In genomic region chr1:170924485-170924884, GRCm38 (mm10) we compare ENCODE assay signal across 12 mouse cellular contexts. TPM values are rescaled to one million over a fixed set of nuclear protein-coding genes. Genes with fewer than 3 reads are reported as not detected.
DNase-seq lines count a peak whose midpoint lies in the region; ATAC-seq lines count a peak whose summit lies in the region.
"Had no signal": no experiment of that assay in that cellular context is flagged by ENCODE, and none has a peak within 500 bp of the region (broad histone marks: within the 10 kb centered on the region; RNA-seq: fewer than 3 reads in every experiment).

No protein-coding gene starts in this region.

- 16% methylated on average over 6 of the region's 6 CpGs for WGBS in liver, embryonic 15.5 days (ENCODE audit: insufficient replicate concordance)

- no peak overlapping the region for H3K27ac ChIP-seq in liver, embryonic 15.5 days (replicated peaks)
- H3K27ac ChIP-seq: heart, embryonic 15.5 days; limb, embryonic 13.5 days had no signal

- peak; percentile 36 to 54 for DNase-seq in spleen, adult 18-20 months
- no peak for DNase-seq in spleen, postnatal 14 days (ENCODE audit: low spot score in 2 of 2)
- peak; percentile 53 for DNase-seq in c-Kit-positive CD71-positive TER-119-negative erythroid progenitor cells, embryonic 14.5 days (ENCODE audit: low read depth)
- peak; percentile 27 for DNase-seq in thymus, postnatal 25 days
- no peak for DNase-seq in embryo, embryonic 11 days
- no peak for DNase-seq in kidney, adult 11 months
- DNase-seq in cerebellum, adult 8-10 months = no peak
- DNase-seq: cerebellum, adult 9-11 months; kidney, postnatal 36 days had no signal

- no peaks in the 10 kb centered on the region for H3K36me3 ChIP-seq in liver, embryonic 15.5 days (replicated peaks)
- H3K36me3 ChIP-seq: heart, embryonic 15.5 days; limb, embryonic 13.5 days had no signal

- no peaks in the 10 kb centered on the region for H3K27me3 ChIP-seq in liver, embryonic 15.5 days
- H3K27me3 ChIP-seq: heart, embryonic 15.5 days; limb, embryonic 13.5 days had no signal

- no peak overlapping the region for H3K9ac ChIP-seq in liver, embryonic 15.5 days
- H3K9ac ChIP-seq: heart, embryonic 15.5 days; limb, embryonic 13.5 days had no signal

- H3K4me2 ChIP-seq in liver, embryonic 15.5 days = peak overlapping the region; percentile 52
- H3K4me2 ChIP-seq: heart, embryonic 15.5 days; limb, embryonic 13.5 days had no signal

- H3K4me3 ChIP-seq in liver, embryonic 15.5 days (replicated peaks) = peak overlapping the region; percentile 28
- H3K4me3 ChIP-seq: heart, embryonic 15.5 days; limb, embryonic 13.5 days had no signal

- H3K4me1 ChIP-seq in liver, embryonic 15.5 days (replicated peaks) = peaks cover 6% of the 10 kb centered on the region
- H3K4me1 ChIP-seq: heart, embryonic 15.5 days; limb, embryonic 13.5 days had no signal

- H3K9me3 ChIP-seq in liver, embryonic 15.5 days (replicated peaks) = no peaks in the 10 kb centered on the region
- H3K9me3 ChIP-seq: heart, embryonic 15.5 days; limb, embryonic 13.5 days had no signal

- no peak for ATAC-seq in liver, embryonic 15.5 days (ENCODE audit: insufficient read depth)

RNA-seq across cellular contexts. Expression of gene Fcrla, which starts 2.9 kb away (rescaled TPM):
- 0.46 and 0.48 TPM in 2 replicates for polyA plus RNA-seq in liver, embryonic 15.5 days (2015; fragmentation: Nextera tagmentation; extraction: Ambion mirVana)
- polyA plus RNA-seq: limb, embryonic 13.5 days had no signal

RNA-seq across cellular contexts. Expression of gene Fcrlb, which starts 11.7 kb away (rescaled TPM):
- 0.07 TPM in 1 of 2 replicates, not detected in the other for polyA plus RNA-seq in liver, embryonic 15.5 days (2015; fragmentation: Nextera tagmentation; extraction: Ambion mirVana)
- polyA plus RNA-seq: heart, embryonic 15.5 days had no signal

RNA-seq across cellular contexts. Expression of gene Dusp12, which starts 39.1 kb away (rescaled TPM):
- polyA plus RNA-seq in liver, embryonic 15.5 days (2015; fragmentation: Nextera tagmentation; extraction: Ambion mirVana) = 19.7 and 20.5 TPM in 2 replicates

RNA-seq across cellular contexts. Expression of gene Gm26620, which starts 39.6 kb away (rescaled TPM):
- polyA plus RNA-seq in liver, embryonic 15.5 days (2015; fragmentation: Nextera tagmentation; extraction: Ambion mirVana) = 0.30 TPM in 1 of 2 replicates, not detected in the other

RNA-seq across cellular contexts. Expression of gene Fcgr2b, which starts 51.9 kb away (rescaled TPM):
- 4.8 and 5.7 TPM in 2 replicates for polyA plus RNA-seq in liver, embryonic 15.5 days (2015; fragmentation: Nextera tagmentation; extraction: Ambion mirVana)

Comparison
In these comparisons a context has a peak if more than half of its experiments do, and no peak if none do; other contexts are left out.
1. DNase-seq: peak in spleen, adult 18-20 months (2 of 2), c-Kit-positive CD71-positive TER-119-negative erythroid progenitor cells, embryonic 14.5 days (single experiment) and thymus, postnatal 25 days (single experiment); none in spleen, postnatal 14 days (0 of 2), embryo, embryonic 11 days (single experiment), kidney, adult 11 months (single experiment) and cerebellum, adult 8-10 months (single experiment).